Mouse (Mus musculus): Measurements from ENCODE around the gene Ebf1. TPM values are rescaled to one million over a fixed set of nuclear protein-coding genes. Genes with fewer than 3 reads are reported as not detected.

Ebf1 gene
- polyA plus RNA-seq, 1 experiment from 2014 or later, result 13.3 TPM

DNA sequence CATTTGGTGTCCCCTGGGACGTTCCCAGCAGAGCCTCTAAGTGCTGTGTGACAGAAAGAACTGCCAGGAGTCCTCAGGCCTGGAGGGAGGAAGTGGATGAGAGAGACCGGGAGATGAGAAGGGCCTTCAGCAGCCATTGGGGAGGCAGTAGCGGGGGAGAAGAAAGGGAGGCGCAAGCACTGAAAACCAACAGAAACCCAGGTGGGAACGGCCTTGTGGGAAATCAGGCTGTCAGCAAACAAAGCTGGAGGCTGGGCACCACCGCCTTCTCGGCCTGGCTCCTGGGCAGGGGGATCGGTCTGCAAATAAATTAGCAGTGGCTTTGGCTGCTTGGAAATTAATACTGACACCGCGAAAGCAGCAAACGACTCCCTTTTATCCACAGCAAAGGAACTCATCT, 409.6 kb downstream of the Ebf1 start:
- H3K9me3 ChIP-seq (ENCODE audit: control insufficient read depth, low read depth, low read length), result no peaks in the 10 kb centered on the region
- H3K36me3 ChIP-seq (ENCODE audit: control insufficient read depth, insufficient read depth, low read length), result no peaks in the 10 kb centered on the region
- no peak for ATAC-seq (ENCODE audit: insufficient number of reproducible peaks, insufficient read depth, low FRiP score, low read depth)
- no peak overlapping the region for H3K27ac ChIP-seq (ENCODE audit: low read length)
- peak overlapping the region; percentile 18; the same call in 1 of the 2 replicates for H3K4me2 ChIP-seq (replicated peaks; ENCODE audit: low read depth, low read length)
- H3K4me1 ChIP-seq (ENCODE audit: control insufficient read depth, insufficient read depth, low read length), result 0 out of 2 replicates have a peak, but pooled peaks cover 5% of the 10 kb centered on the region
- 18% methylated on average over 11 of the region's 11 CpGs for WGBS
- H3K27me3 ChIP-seq (ENCODE audit: control insufficient read depth, insufficient read depth, low read length), result no peaks in the 10 kb centered on the region
- H3K9ac ChIP-seq (replicated peaks; ENCODE audit: low read depth, low read length), result no peak overlapping the region
- H3K4me3 ChIP-seq (ENCODE audit: low read depth, low read length), result no peak overlapping the region

DNA sequence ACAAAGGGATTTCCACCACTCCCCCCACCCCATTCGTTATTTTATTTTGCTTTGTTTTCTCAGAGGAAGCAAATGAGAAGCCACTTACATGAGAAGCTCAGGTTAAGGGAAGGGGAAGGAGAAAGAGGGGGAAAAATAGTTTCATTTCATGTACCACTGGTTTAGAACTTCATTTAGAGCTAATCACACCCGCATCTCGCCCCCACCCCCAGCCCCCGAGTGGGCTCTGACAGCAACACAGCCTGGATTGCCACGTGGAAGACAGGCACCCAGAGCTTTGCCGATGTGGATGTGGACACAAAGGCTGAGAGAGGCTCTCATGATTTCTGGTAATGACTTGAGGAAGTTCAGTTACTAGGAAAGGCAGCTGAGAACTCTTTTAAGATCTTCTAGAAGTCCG, 410.0 kb downstream of the Ebf1 start:
- H3K27ac ChIP-seq (ENCODE audit: low read length), result no peak overlapping the region
- ATAC-seq (ENCODE audit: insufficient number of reproducible peaks, insufficient read depth, low FRiP score, low read depth), result no peak

DNA sequence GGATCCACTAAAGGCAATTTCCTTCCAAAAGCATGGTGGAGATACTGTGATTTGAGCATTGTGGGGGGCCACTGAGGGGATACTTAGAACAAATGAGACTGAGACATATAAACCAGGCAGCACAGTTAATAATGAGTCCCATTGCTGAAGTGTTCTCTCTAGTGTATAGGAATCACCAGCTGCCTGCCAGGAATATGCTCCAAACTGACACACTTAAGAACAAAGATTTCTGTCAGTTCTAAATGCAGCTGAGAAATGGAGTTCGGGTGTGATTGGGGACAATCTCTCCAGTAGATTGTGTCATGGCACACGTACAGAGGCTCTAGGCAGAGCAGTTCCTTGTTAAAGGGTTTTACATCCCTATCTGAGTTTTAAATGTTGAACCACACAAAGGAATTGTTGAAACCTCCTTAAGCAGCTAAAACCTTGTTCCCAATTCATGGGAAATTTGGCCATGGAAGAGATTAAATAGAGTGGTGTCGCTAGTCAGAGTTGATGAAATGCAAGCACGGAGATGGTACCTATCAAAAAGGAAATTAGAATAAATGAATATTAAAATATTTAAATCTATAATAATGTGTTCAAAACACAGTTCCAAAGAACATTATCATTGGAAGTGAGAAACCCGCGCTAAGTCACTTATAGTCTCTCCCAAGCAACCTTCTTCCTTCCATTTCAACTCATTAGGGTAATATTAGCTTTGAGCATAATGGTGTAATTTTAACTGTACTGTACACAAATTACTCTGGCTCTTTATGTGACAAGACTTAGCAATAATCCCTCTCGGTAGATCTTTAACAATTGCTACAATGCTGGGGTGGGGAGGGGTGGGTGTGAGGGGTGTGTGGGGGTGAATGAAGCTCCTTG, 438.9 kb downstream of the Ebf1 start:
- no peaks in the 10 kb centered on the region for H3K27me3 ChIP-seq (ENCODE audit: control insufficient read depth, insufficient read depth, low read length)
- H3K9me3 ChIP-seq (ENCODE audit: control insufficient read depth, low read depth, low read length), result no peaks in the 10 kb centered on the region
- H3K36me3 ChIP-seq (ENCODE audit: control insufficient read depth, insufficient read depth, low read length), result no peaks in the 10 kb centered on the region
- H3K4me1 ChIP-seq (ENCODE audit: control insufficient read depth, insufficient read depth, low read length), result no peaks in the 10 kb centered on the region
- no peak overlapping the region for H3K4me2 ChIP-seq (replicated peaks; ENCODE audit: low read depth, low read length)
- ATAC-seq (ENCODE audit: insufficient number of reproducible peaks, insufficient read depth, low FRiP score, low read depth), result no peak
- no peak overlapping the region for H3K9ac ChIP-seq (replicated peaks; ENCODE audit: low read depth, low read length)
- 83% methylated on average over 7 of the region's 7 CpGs for WGBS
- no peak overlapping the region for H3K27ac ChIP-seq (ENCODE audit: low read length)
- H3K4me3 ChIP-seq (ENCODE audit: low read depth, low read length), result no peak overlapping the region

More for the DNA sequence above, 410.0 kb downstream of the Ebf1 start:
- Histone ChIP-seq H3K9ac (replicated peaks; ENCODE audit: low read depth, low read length) (no peak overlapping the region), H3K27me3 (ENCODE audit: control insufficient read depth, insufficient read depth, low read length) (no peaks in the 10 kb centered on the region), H3K36me3 (ENCODE audit: control insufficient read depth, insufficient read depth, low read length) (no peaks in the 10 kb centered on the region), H3K9me3 (ENCODE audit: control insufficient read depth, low read depth, low read length) (no peaks in the 10 kb centered on the region), H3K4me1 (ENCODE audit: control insufficient read depth, insufficient read depth, low read length) (0 out of 2 replicates have a peak, but pooled peaks cover 5% of the 10 kb centered on the region), H3K4me3 (ENCODE audit: low read depth, low read length) (no peak overlapping the region), H3K4me2 (replicated peaks; ENCODE audit: low read depth, low read length) (peak overlapping the region; percentile 18; the same call in 1 of the 2 replicates)
- 49% methylated on average over 7 of the region's 7 CpGs for WGBS

Other genes with a start within 250 kb of the Ebf1 start
- not detected in 2 replicates for gene Il12b, start 217.3 kb upstream of the Ebf1 start, polyA plus RNA-seq (2014; fragmentation: Nextera tagmentation; extraction: Ambion mirVana)
- gene Ublcp1, start 146.8 kb upstream of the Ebf1 start, polyA plus RNA-seq (2014; fragmentation: Nextera tagmentation; extraction: Ambion mirVana), result 61.9 and 62.0 TPM in 2 replicates
- 78.7 and 84.7 TPM in 2 replicates for gene Rnf145, start 98.4 kb upstream of the Ebf1 start, polyA plus RNA-seq (2014; fragmentation: Nextera tagmentation; extraction: Ambion mirVana)